10 mouse cellular contexts compared by ENCODE assay signal in genomic region chr15:78354958-78355357, GRCm38 (mm10). TPM values are rescaled to one million over a fixed set of nuclear protein-coding genes. Genes with fewer than 3 reads are reported as not detected.
DNase-seq lines count a peak whose midpoint lies in the region.
"Had no signal": no experiment of that assay in that cellular context is flagged by ENCODE, and none has a peak within 500 bp of the region (broad histone marks: within the 10 kb centered on the region; RNA-seq: fewer than 3 reads in every experiment).

No protein-coding gene starts in this region.

- DNase-seq in adrenal gland, adult (ENCODE audit: inconsistent age in 2 of 2, low spot score in 1 of 2), result peak; percentile 46 to 85
- no peak for DNase-seq in adrenal gland, adult 8-10 months
- peak; percentile 68 for DNase-seq in layer of hippocampus, adult 11-12 months (ENCODE audit: low spot score)
- DNase-seq in layer of hippocampus, adult 9-10 months (ENCODE audit: low spot score), result no peak
- peak; percentile 52 for DNase-seq in ZHBTc4 (ENCODE audit: low read depth, low spot score)
- DNase-seq in embryo, embryonic 11.5 days (ENCODE audit: low read depth, low spot score), result peak; percentile 4
- DNase-seq in left cerebral cortex, postnatal 4 days, result peak; percentile 56
- DNase-seq in right cerebral cortex, postnatal 4 days, result peak; percentile 60
- DNase-seq: liver, embryonic 13.5 days had no signal

- intact Hi-C loops in left cerebral cortex, postnatal 4 days (cut with DNase I), result loop anchor here (5.0 kb wide), 1 partner anchor 67 kb away; no protein-coding TSS in a partner anchor

RNA-seq across cellular contexts. Expression of gene Csf2rb, which starts 29.4 kb away (rescaled TPM):
- total RNA-seq in adrenal gland, adult 8-10 months (2022), result 1 to 10 TPM; 4.6 to 7.9 (median 6.9) TPM
- total RNA-seq in left cerebral cortex, postnatal 4 days (2021), result 1 to 10 TPM; 1.3 to 2.4 TPM

RNA-seq across cellular contexts. Expression of gene Tex33, which starts 40.8 kb away (rescaled TPM):
- total RNA-seq in adrenal gland, adult 8-10 months (2022), result under 1 TPM in 1 of 4 experiments, not detected in 3; 0.31 TPM
- not detected for total RNA-seq in left cerebral cortex, postnatal 4 days (2021)
- total RNA-seq: gastrocnemius, postnatal 4 days had no signal

RNA-seq across cellular contexts. Expression of gene Csf2rb2, which starts 49.4 kb away (rescaled TPM):
- total RNA-seq in adrenal gland, adult 8-10 months (2022), result 1 to 10 TPM in 2 of 4 experiments, under 1 TPM in 2; 0.70 to 2.2 (median 1.4) TPM
- under 1 TPM; 0.46 TPM for total RNA-seq in left cerebral cortex, postnatal 4 days (2021)

RNA-seq across cellular contexts. Expression of gene Tst, which starts 50.7 kb away (rescaled TPM):
- total RNA-seq in adrenal gland, adult 8-10 months (2022), result 100 to 1,000 TPM; 288 to 361 (median 321) TPM
- 10 to 100 TPM; 29.2 to 30.4 TPM for total RNA-seq in left cerebral cortex, postnatal 4 days (2021)

RNA-seq across cellular contexts. Expression of gene Mpst, which starts 51.3 kb away (rescaled TPM):
- total RNA-seq in adrenal gland, adult 8-10 months (2022), result 10 to 100 TPM; 47.5 to 53.8 (median 49.3) TPM
- total RNA-seq in left cerebral cortex, postnatal 4 days (2021), result 10 to 100 TPM; 57.2 to 58.7 TPM

Comparison
In these comparisons a context has a peak if more than half of its experiments do, and no peak if none do; other contexts are left out.
1. DNase-seq: peak in adrenal gland, adult (2 of 2), layer of hippocampus, adult 11-12 months (single experiment), ZHBTc4 (single experiment), embryo, embryonic 11.5 days (single experiment), left cerebral cortex, postnatal 4 days (single experiment) and right cerebral cortex, postnatal 4 days (single experiment); none in adrenal gland, adult 8-10 months (single experiment) and layer of hippocampus, adult 9-10 months (single experiment).